Mouse (Mus musculus): ENCODE data around the gene Fxyd5. TPM values are rescaled to one million over a fixed set of nuclear protein-coding genes. Genes with fewer than 3 reads are reported as not detected.
A peak's percentile ranks its signal among the peaks of the same experiment; 100 is the strongest.

The Fxyd5 gene
- polyA plus RNA-seq, 1 experiment from 2014 or later: 9.2 TPM

GRCm38 (mm10) chr7:31051321-31052021 lies 9.2 kb upstream of the Fxyd5 start, which contains the start of gene Fxyd7:
TSS of gene Fxyd7 (minus strand) at chr7:31051467.
- 0 out of 2 replicates have a peak, but pooled peaks have one; percentile 14 for ATAC-seq (ENCODE audit: low FRiP score)
- 2% methylated on average over 21 of the region's 28 CpGs for WGBS

GRCm38 (mm10) chr7:31050921-31051320 lies 8.6 kb upstream of the Fxyd5 start:
- Histone ChIP-seq H3K4me2 (peak overlapping the region; percentile 54), H3K9me3 (0 out of 2 replicates have a peak, but pooled peaks cover 2% of the 10 kb centered on the region), H3K27me3 (peaks cover 72% of the 10 kb centered on the region), H3K4me3 (replicated peaks) (peak overlapping the region; percentile 31), H3K36me3 (replicated peaks) (no peaks in the 10 kb centered on the region), H3K4me1 (peaks cover 52% of the 10 kb centered on the region), H3K27ac (no peak overlapping the region), H3K9ac (peak overlapping the region; percentile 33; the same call in 1 of the 2 replicates)
- WGBS: 2% methylated on average over 9 of the region's 9 CpGs
- ATAC-seq (ENCODE audit: low FRiP score): peak; percentile 28; the same call in 1 of the 2 replicates

More at GRCm38 (mm10) chr7:31051321-31052021, 9.2 kb upstream of the Fxyd5 start, which contains the start of gene Fxyd7:
- peak within 1 kb of the TSS; percentile 31 for H3K4me3 ChIP-seq (replicated peaks)
- peaks cover 52% of the 10 kb centered on the region for H3K4me1 ChIP-seq
- H3K27ac ChIP-seq: 0 out of 2 replicates have a peak within 1 kb of the TSS, but pooled peaks have one; percentile 42
- no peaks in the 10 kb centered on the region for H3K36me3 ChIP-seq (replicated peaks)
- peak within 1 kb of the TSS; percentile 54 for H3K4me2 ChIP-seq
- H3K9me3 ChIP-seq: 0 out of 2 replicates have a peak, but pooled peaks cover 2% of the 10 kb centered on the region
- H3K9ac ChIP-seq: peak within 1 kb of the TSS; percentile 33; the same call in 1 of the 2 replicates
- H3K27me3 ChIP-seq: peaks cover 74% of the 10 kb centered on the region

- H3K9me3 ChIP-seq: 0 out of 2 replicates have a peak, but pooled peaks cover 2% of the 10 kb centered on the region
- 0 out of 2 replicates have a peak overlapping the region, but pooled peaks have one; percentile 42 for H3K27ac ChIP-seq
- no peak overlapping the region; the same call in 1 of the 2 replicates for H3K9ac ChIP-seq
- H3K27me3 ChIP-seq: peaks cover 72% of the 10 kb centered on the region
- H3K4me1 ChIP-seq: peaks cover 50% of the 10 kb centered on the region
- 2% methylated on average over 6 of the region's 6 CpGs for WGBS
- no peaks in the 10 kb centered on the region for H3K36me3 ChIP-seq (replicated peaks)
- H3K4me3 ChIP-seq (replicated peaks): peak overlapping the region; percentile 31
- peak overlapping the region; percentile 54 for H3K4me2 ChIP-seq
- ATAC-seq (ENCODE audit: low FRiP score): 0 out of 2 replicates have a peak, but pooled peaks have one; percentile 9
Measured at GRCm38 (mm10) chr7:31050487-31050886, 8.2 kb upstream of the Fxyd5 start.

- peaks cover 71% of the 10 kb centered on the region for H3K27me3 ChIP-seq
- peaks cover 44% of the 10 kb centered on the region for H3K4me1 ChIP-seq
- H3K27ac ChIP-seq: peak overlapping the region; percentile 42
- H3K9me3 ChIP-seq: 0 out of 2 replicates have a peak, but pooled peaks cover 2% of the 10 kb centered on the region
- peak overlapping the region; percentile 25; the same call in 1 of the 2 replicates for H3K9ac ChIP-seq
- H3K4me3 ChIP-seq (replicated peaks): peak overlapping the region; percentile 31
- peak; percentile 55 for ATAC-seq (ENCODE audit: low FRiP score)
- H3K36me3 ChIP-seq (replicated peaks): no peaks in the 10 kb centered on the region
- WGBS: 3% methylated on average over 11 of the region's 15 CpGs
- peak overlapping the region; percentile 54 for H3K4me2 ChIP-seq
Measured at GRCm38 (mm10) chr7:31049846-31050281, 7.6 kb upstream of the Fxyd5 start.

GRCm38 (mm10) chr7:31049135-31049845 lies 7.0 kb upstream of the Fxyd5 start:
- WGBS: 19% methylated on average over 5 of the region's 5 CpGs
- 0 out of 2 replicates have a peak overlapping the region, but pooled peaks have one; percentile 25 for H3K9ac ChIP-seq
- peak overlapping the region; percentile 42; the same call in 1 of the 2 replicates for H3K27ac ChIP-seq
- peak; percentile 12; the same call in 1 of the 2 replicates for ATAC-seq (ENCODE audit: low FRiP score)
- peak overlapping the region; percentile 31 for H3K4me3 ChIP-seq (replicated peaks)
- H3K4me2 ChIP-seq: peak overlapping the region; percentile 54
- no peaks in the 10 kb centered on the region for H3K36me3 ChIP-seq (replicated peaks)
- 0 out of 2 replicates have a peak, but pooled peaks cover 2% of the 10 kb centered on the region for H3K9me3 ChIP-seq
- H3K27me3 ChIP-seq: peaks cover 71% of the 10 kb centered on the region
- H3K4me1 ChIP-seq: peaks cover 41% of the 10 kb centered on the region

GRCm38 (mm10) chr7:31041662-31042315 lies 492 bp downstream of the Fxyd5 start:
- no peak; the same call in 1 of the 2 replicates for ATAC-seq (ENCODE audit: low FRiP score)
- peaks cover 6% of the 10 kb centered on the region for H3K4me1 ChIP-seq
- 4% methylated on average over 27 of the region's 28 CpGs for WGBS
- H3K9ac ChIP-seq: peak overlapping the region; percentile 36; the same call in 1 of the 2 replicates
- peaks cover 53% of the 10 kb centered on the region for H3K27me3 ChIP-seq
- peak overlapping the region; percentile 38 for H3K4me2 ChIP-seq
- H3K36me3 ChIP-seq (replicated peaks): no peaks in the 10 kb centered on the region
- H3K9me3 ChIP-seq: no peaks in the 10 kb centered on the region
- no peak overlapping the region for H3K27ac ChIP-seq
- peak overlapping the region; percentile 19; the same call in 1 of the 2 replicates for H3K4me3 ChIP-seq (replicated peaks)

GRCm38 (mm10) chr7:31041023-31041407 lies 1.3 kb downstream of the Fxyd5 start:
- peaks cover 6% of the 10 kb centered on the region for H3K4me1 ChIP-seq
- ATAC-seq (ENCODE audit: low FRiP score): no peak
- H3K4me2 ChIP-seq: no peak overlapping the region
- peaks cover 53% of the 10 kb centered on the region for H3K27me3 ChIP-seq
- 39% methylated on average over 8 of the region's 8 CpGs for WGBS
- no peak overlapping the region for H3K27ac ChIP-seq
- no peaks in the 10 kb centered on the region for H3K9me3 ChIP-seq
- H3K4me3 ChIP-seq (replicated peaks): no peak overlapping the region
- no peaks in the 10 kb centered on the region for H3K36me3 ChIP-seq (replicated peaks)
- no peak overlapping the region for H3K9ac ChIP-seq

- Histone ChIP-seq H3K27ac (no peak overlapping the region), H3K9ac (no peak overlapping the region), H3K9me3 (no peaks in the 10 kb centered on the region), H3K36me3 (replicated peaks) (no peaks in the 10 kb centered on the region), H3K27me3 (peaks cover 53% of the 10 kb centered on the region), H3K4me1 (peaks cover 6% of the 10 kb centered on the region), H3K4me3 (replicated peaks) (no peak overlapping the region), H3K4me2 (no peak overlapping the region)
- ATAC-seq (ENCODE audit: low FRiP score): no peak
- WGBS: 82% methylated on average over 12 of the region's 12 CpGs
Measured at GRCm38 (mm10) chr7:31040281-31041022, 1.8 kb downstream of the Fxyd5 start.

- ATAC-seq (ENCODE audit: low FRiP score): no peak
- Histone ChIP-seq H3K27me3 (peaks cover 39% of the 10 kb centered on the region), H3K36me3 (replicated peaks) (no peaks in the 10 kb centered on the region), H3K9ac (no peak overlapping the region), H3K9me3 (no peaks in the 10 kb centered on the region), H3K4me1 (peaks cover 6% of the 10 kb centered on the region), H3K27ac (no peak overlapping the region), H3K4me3 (replicated peaks) (no peak overlapping the region), H3K4me2 (no peak overlapping the region)
- WGBS: 85% methylated on average over 4 of the region's 4 CpGs
Measured at GRCm38 (mm10) chr7:31039011-31039410, 3.3 kb downstream of the Fxyd5 start.

GRCm38 (mm10) chr7:31037675-31038074 lies 4.6 kb downstream of the Fxyd5 start:
- ATAC-seq (ENCODE audit: low FRiP score): no peak
- Histone ChIP-seq H3K9me3 (no peaks in the 10 kb centered on the region), H3K27ac (no peak overlapping the region), H3K36me3 (replicated peaks) (no peaks in the 10 kb centered on the region), H3K4me1 (peaks cover 6% of the 10 kb centered on the region), H3K4me2 (no peak overlapping the region), H3K9ac (no peak overlapping the region), H3K4me3 (replicated peaks) (no peak overlapping the region), H3K27me3 (peaks cover 26% of the 10 kb centered on the region)
- whole genome bisulfite sequencing: 56% methylated on average over 2 of the region's 2 CpGs

GRCm38 (mm10) chr7:31036917-31037316 lies 5.4 kb downstream of the Fxyd5 start:
- WGBS: 83% methylated on average over 7 of the region's 7 CpGs
- Histone ChIP-seq H3K9me3 (no peaks in the 10 kb centered on the region), H3K4me2 (no peak overlapping the region), H3K9ac (no peak overlapping the region), H3K27ac (no peak overlapping the region), H3K4me1 (no peaks in the 10 kb centered on the region), H3K4me3 (replicated peaks) (no peak overlapping the region), H3K36me3 (replicated peaks) (no peaks in the 10 kb centered on the region), H3K27me3 (peaks cover 19% of the 10 kb centered on the region)
- ATAC-seq (ENCODE audit: low FRiP score): no peak

All from forebrain, embryonic 12.5 days (tissue).